Comparison of ENCODE assay signal across 8 mouse cellular contexts in genomic region chr12:12148659-12149399, GRCm38 (mm10).
DNase-seq lines count a peak whose midpoint lies in the region; ATAC-seq and TF ChIP-seq lines count a peak whose summit lies in the region.

No protein-coding gene starts in this region.

- 54% methylated on average over 3 of the region's 3 CpGs for WGBS in lung, embryonic 14.5 days
- 70% methylated on average over 3 of the region's 3 CpGs for WGBS in hindbrain, embryonic 13.5 days
- 78% methylated on average over 3 of the region's 3 CpGs for WGBS in neural tube, embryonic 15.5 days
- 49% methylated on average over 3 of the region's 3 CpGs for WGBS in heart, embryonic 11.5 days (ENCODE audit: insufficient replicate concordance)

- no peak overlapping the region for H3K4me2 ChIP-seq in lung, embryonic 14.5 days
- no peak overlapping the region for H3K4me2 ChIP-seq in hindbrain, embryonic 13.5 days
- no peak overlapping the region for H3K4me2 ChIP-seq in neural tube, embryonic 15.5 days
- H3K4me2 ChIP-seq in heart, embryonic 11.5 days = no peak overlapping the region

- no peak overlapping the region for H3K9ac ChIP-seq in lung, embryonic 14.5 days
- H3K9ac ChIP-seq in hindbrain, embryonic 13.5 days = no peak overlapping the region
- no peak overlapping the region for H3K9ac ChIP-seq in neural tube, embryonic 15.5 days (replicated peaks)
- H3K9ac ChIP-seq in heart, embryonic 11.5 days (ENCODE audit: low read depth, low read length) = no peak overlapping the region

- no peaks in the 10 kb centered on the region for H3K9me3 ChIP-seq in lung, embryonic 14.5 days (ENCODE audit: low read depth, low read length)
- no peaks in the 10 kb centered on the region for H3K9me3 ChIP-seq in hindbrain, embryonic 13.5 days
- no peaks in the 10 kb centered on the region for H3K9me3 ChIP-seq in neural tube, embryonic 15.5 days (replicated peaks)
- no peaks in the 10 kb centered on the region for H3K9me3 ChIP-seq in heart, embryonic 11.5 days (replicated peaks; ENCODE audit: control insufficient read depth, low read length)

- no peak overlapping the region for H3K27ac ChIP-seq in lung, embryonic 14.5 days (ENCODE audit: low read depth)
- H3K27ac ChIP-seq in hindbrain, embryonic 13.5 days = no peak overlapping the region
- no peak overlapping the region for H3K27ac ChIP-seq in neural tube, embryonic 15.5 days (replicated peaks)
- no peak overlapping the region for H3K27ac ChIP-seq in heart, embryonic 11.5 days (ENCODE audit: low read depth, low read length)

- no peaks in the 10 kb centered on the region for H3K4me1 ChIP-seq in lung, embryonic 14.5 days (ENCODE audit: insufficient read depth)
- no peaks in the 10 kb centered on the region for H3K4me1 ChIP-seq in hindbrain, embryonic 13.5 days (replicated peaks)
- no peaks in the 10 kb centered on the region for H3K4me1 ChIP-seq in neural tube, embryonic 15.5 days
- no peaks in the 10 kb centered on the region for H3K4me1 ChIP-seq in heart, embryonic 11.5 days (ENCODE audit: control insufficient read depth, insufficient read depth, low read length)

- H3K4me3 ChIP-seq in lung, embryonic 14.5 days (ENCODE audit: low read depth, low read length) = no peak overlapping the region
- no peak overlapping the region for H3K4me3 ChIP-seq in hindbrain, embryonic 13.5 days
- no peak overlapping the region for H3K4me3 ChIP-seq in neural tube, embryonic 15.5 days (replicated peaks)
- no peak overlapping the region for H3K4me3 ChIP-seq in heart, embryonic 11.5 days (ENCODE audit: low read depth, low read length)

- no peak for ATAC-seq in lung, embryonic 14.5 days (ENCODE audit: insufficient read depth)
- peak; percentile 73; the same call in 1 of the 2 replicates for ATAC-seq in hindbrain, embryonic 13.5 days (ENCODE audit: low FRiP score)
- peak; percentile 70; the same call in 1 of the 2 replicates for ATAC-seq in neural tube, embryonic 15.5 days (ENCODE audit: low FRiP score)
- ATAC-seq in heart, embryonic 11.5 days (replicated peaks; ENCODE audit: insufficient number of reproducible peaks, low FRiP score, low TSS enrichment) = no peak

- H3K27me3 ChIP-seq in lung, embryonic 14.5 days (ENCODE audit: insufficient read depth, low read length) = no peaks in the 10 kb centered on the region
- H3K27me3 ChIP-seq in hindbrain, embryonic 13.5 days = no peaks in the 10 kb centered on the region
- H3K27me3 ChIP-seq in neural tube, embryonic 15.5 days (replicated peaks) = no peaks in the 10 kb centered on the region
- H3K27me3 ChIP-seq in heart, embryonic 11.5 days (ENCODE audit: control insufficient read depth, insufficient read depth, low read length) = no peaks in the 10 kb centered on the region

- no peaks in the 10 kb centered on the region for H3K36me3 ChIP-seq in lung, embryonic 14.5 days (ENCODE audit: insufficient read depth)
- no peaks in the 10 kb centered on the region for H3K36me3 ChIP-seq in hindbrain, embryonic 13.5 days
- H3K36me3 ChIP-seq in neural tube, embryonic 15.5 days = no peaks in the 10 kb centered on the region
- H3K36me3 ChIP-seq in heart, embryonic 11.5 days (ENCODE audit: control insufficient read depth, insufficient read depth, low read length) = no peaks in the 10 kb centered on the region

- peak; percentile 61 for TF ChIP-seq CTCF in lung, embryonic 14.5 days (IDR thresholded peaks at IDR 0.05; ENCODE audit: low read depth)

- DNase-seq in cerebellum, adult 18-20 months = peak; percentile 8 to 13
- DNase-seq in cerebellum, postnatal 4 days (ENCODE audit: low spot score in 2 of 2) = no peak
- DNase-seq in lung, embryonic 14.5 days = peak; percentile 78
- DNase-seq in lung, postnatal 4 days = no peak
- DNase-seq in right cerebral cortex, postnatal 36 days (ENCODE audit: low spot score in 2 of 2) = no peak

Comparison
In these comparisons a context has a peak if more than half of its experiments do, and no peak if none do; other contexts are left out.
1. DNase-seq: peak in cerebellum, adult 18-20 months (2 of 2) and lung, embryonic 14.5 days (single experiment); none in cerebellum, postnatal 4 days (0 of 2), lung, postnatal 4 days (0 of 2) and right cerebral cortex, postnatal 36 days (0 of 2).
2. ATAC-seq: peak in hindbrain, embryonic 13.5 days (single experiment) and neural tube, embryonic 15.5 days (single experiment); none in lung, embryonic 14.5 days (single experiment) and heart, embryonic 11.5 days (single experiment).